Mouse (Mus musculus): Measurements from ENCODE around the gene Add3. TPM values are rescaled to one million over a fixed set of nuclear protein-coding genes. Genes with fewer than 3 reads are reported as not detected.

Gene Add3
- total and polyA plus RNA-seq, 3 experiments, result 16.3 to 18.4 (median 16.4) TPM

DNA sequence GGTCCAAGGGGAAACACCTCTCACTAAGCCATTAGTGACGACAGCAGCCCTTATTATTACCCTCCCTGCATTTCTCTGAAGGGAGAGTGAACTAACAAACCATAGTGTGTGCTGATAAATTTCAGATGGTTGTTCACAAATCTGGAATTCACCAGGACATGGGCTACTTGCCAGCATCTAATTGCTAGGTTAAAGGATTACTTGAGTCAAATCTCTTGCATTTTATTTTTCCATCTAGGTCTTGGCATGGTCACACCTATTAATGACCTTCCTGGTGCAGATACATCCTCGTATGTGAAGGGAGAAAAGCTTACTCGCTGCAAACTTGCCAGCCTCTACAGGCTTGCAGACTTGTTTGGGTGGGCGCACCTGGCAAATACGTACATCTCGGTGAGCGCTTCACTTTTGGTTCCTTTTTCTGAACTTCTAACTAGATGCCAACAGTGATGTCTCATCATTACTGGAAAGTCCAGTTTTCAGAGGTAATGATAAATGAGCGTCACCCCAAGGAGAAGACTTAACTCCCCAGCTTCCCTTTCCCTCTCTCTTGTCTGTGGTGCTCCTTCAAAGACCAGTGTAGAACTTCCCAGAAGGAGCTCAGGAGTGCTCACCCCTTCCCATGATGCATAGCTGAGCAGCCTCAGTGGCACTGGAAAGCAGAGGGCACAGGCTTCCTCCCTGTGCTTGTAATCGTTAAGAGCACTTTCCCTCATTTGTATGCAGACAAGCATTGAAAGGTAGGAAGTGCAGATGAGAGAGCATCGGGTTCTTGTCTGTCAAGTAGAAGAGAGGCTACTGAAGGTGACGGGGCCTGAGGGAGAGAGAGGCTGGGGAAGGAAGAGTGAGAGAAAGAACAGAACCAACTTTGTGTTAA is 90.9 kb downstream of the Add3 start:
- no peaks in the 10 kb centered on the region for H3K27me3 ChIP-seq (replicated peaks)
- peaks cover 5 to 66% of the 10 kb centered on the region in 2 experiments for H3K4me1 ChIP-seq (ENCODE audit: control insufficient read depth in 1 of 2, insufficient read depth in 2 of 2)
- no peaks in the 10 kb centered on the region for H3K9me3 ChIP-seq (replicated peaks; ENCODE audit: low read length)
- TF ChIP-seq E2F4 (IDR thresholded peaks at IDR 0.05; ENCODE audit: insufficient replicate concordance, low read depth, low read length) (no peak), ETS1 (conservative IDR thresholded peaks at IDR 0.05; ENCODE audit: low read depth, low read length) (peak; percentile 40), ZMIZ1 (IDR thresholded peaks at IDR 0.05; ENCODE audit: low read depth, low read length) (no peak), JUN (IDR thresholded peaks at IDR 0.05; ENCODE audit: insufficient read depth, low read depth, low read length) (no peak), NRF1 (IDR thresholded peaks at IDR 0.05; ENCODE audit: low read depth, low read length) (peak; percentile 23), HCFC1 (IDR thresholded peaks at IDR 0.05; ENCODE audit: low read depth, low read length) (no peak; the same call in 1 of the 2 replicates), MAFK (IDR thresholded peaks at IDR 0.05; ENCODE audit: insufficient replicate concordance, low read length) (no peak), MAZ (IDR thresholded peaks at IDR 0.05; ENCODE audit: low read depth, low read length) (no peak), ZC3H11A (IDR thresholded peaks at IDR 0.05; ENCODE audit: low read depth, low read length) (no peak), IRF4 (IDR thresholded peaks at IDR 0.05; ENCODE audit: low read depth, low read length) (peak; percentile 50; the same call in 1 of the 2 replicates), MXI1 (IDR thresholded peaks at IDR 0.05; ENCODE audit: low read depth, low read length) (0 out of 2 replicates have a peak, but pooled peaks have one; percentile 60), RCOR1 (conservative IDR thresholded peaks at IDR 0.05; ENCODE audit: low read depth, low read length) (0 out of 2 replicates have a peak, but pooled peaks have one; percentile 55), SIN3A (IDR thresholded peaks at IDR 0.05; ENCODE audit: low read length) (peak; percentile 63), TBP (conservative IDR thresholded peaks at IDR 0.05; ENCODE audit: low read depth, low read length) (0 out of 2 replicates have a peak, but pooled peaks have one; percentile 25), TCF12 (IDR thresholded peaks at IDR 0.05; ENCODE audit: low read depth, low read length) (peak; percentile 43; the same call in 1 of the 2 replicates), EP300 (IDR thresholded peaks at IDR 0.05; ENCODE audit: low read length) (peak; percentile 65; the same call in 1 of the 2 replicates), MEF2A (IDR thresholded peaks at IDR 0.05; ENCODE audit: borderline replicate concordance, low read depth, low read length) (0 out of 2 replicates have a peak, but pooled peaks have one; percentile 6), CHD1 (IDR thresholded peaks at IDR 0.05; ENCODE audit: low read depth, low read length) (peak; percentile 71; the same call in 1 of the 2 replicates), JUND (conservative IDR thresholded peaks at IDR 0.05; ENCODE audit: low read depth, low read length) (no peak)
- peak overlapping the region; percentile 92 for H3K27ac ChIP-seq (ENCODE audit: insufficient read depth, low read depth)
- peak overlapping the region; percentile 37; the same call in 1 of the 2 replicates for H3K9ac ChIP-seq (ENCODE audit: insufficient read depth, low read depth)
- DNase-seq (ENCODE audit: extremely low read depth), result peak; percentile 66
- in situ Hi-C loops (cut with MboI; ENCODE audit: low pct_ligation_motif_present, low pct_unique_long_range_greater_than_20kb, low sequenced_read_pairs), result no loop called here
- H3K4me2 ChIP-seq (ENCODE audit: insufficient read depth, low read depth, poor library complexity, severe bottlenecking), result peak overlapping the region; percentile 76
- no peaks in the 10 kb centered on the region for H3K79me2 ChIP-seq (replicated peaks; ENCODE audit: control insufficient read depth, extremely low read depth, insufficient read depth, poor library complexity, severe bottlenecking)
- H3K36me3 ChIP-seq (replicated peaks in 1 of 2; ENCODE audit: control insufficient read depth in 1 of 2, insufficient read depth in 1 of 2, low read length in 1 of 2), result peaks cover 44 to 62% of the 10 kb centered on the region in 2 experiments
- dilution Hi-C loops (cut with MboI; ENCODE audit: extremely low pct_ligation_motif_present, extremely low pct_unique_long_range_greater_than_20kb, low sequenced_read_pairs), result no loop called here
- H3K4me3 ChIP-seq (replicated peaks in 1 of 3; ENCODE audit: low read depth in 2 of 3, low read length in 2 of 3, poor library complexity in 1 of 3), result peak overlapping the region in 2 of 3 experiments; percentile 19 to 20
